ENCODE assay signal across 21 mouse cellular contexts in genomic region chr7:4802247-4802646, GRCm38 (mm10). TPM values are rescaled to one million over a fixed set of nuclear protein-coding genes. Genes with fewer than 3 reads are reported as not detected.
"Had no signal": no experiment of that assay in that cellular context is flagged by ENCODE, and none has a peak within 500 bp of the region (broad histone marks: within the 10 kb centered on the region; RNA-seq: fewer than 3 reads in every experiment).

No protein-coding gene starts in this region.

- H3K9me3 ChIP-seq: midbrain, embryonic 13.5 days; midbrain, embryonic 15.5 days; neural tube, embryonic 12.5 days; stomach, embryonic 15.5 days had no signal

- H3K4me2 ChIP-seq: midbrain, embryonic 11.5 days; midbrain, embryonic 13.5 days; midbrain, embryonic 15.5 days; neural tube, embryonic 12.5 days; stomach, embryonic 15.5 days had no signal

- H3K27ac ChIP-seq: liver, embryonic 14.5 days; midbrain, embryonic 13.5 days; midbrain, embryonic 15.5 days; neural tube, embryonic 12.5 days; stomach, embryonic 15.5 days had no signal

- H3K27me3 ChIP-seq: midbrain, embryonic 13.5 days; midbrain, embryonic 15.5 days; neural tube, embryonic 12.5 days; stomach, embryonic 15.5 days had no signal

- ATAC-seq: midbrain, embryonic 13.5 days; midbrain, embryonic 15.5 days had no signal

- H3K9ac ChIP-seq: liver, embryonic 14.5 days; midbrain, embryonic 13.5 days; midbrain, embryonic 15.5 days; neural tube, embryonic 12.5 days; stomach, embryonic 15.5 days had no signal

- DNase-seq: lung, adult 18-20 months; lung, postnatal 14 days; lung, postnatal 36 days; right cerebral cortex, postnatal 14 days; thymus, adult 18-20 months; thymus, postnatal 14 days; thymus, postnatal 36 days had no signal

- H3K4me3 ChIP-seq: midbrain, embryonic 13.5 days; midbrain, embryonic 15.5 days; neural tube, embryonic 12.5 days; stomach, embryonic 15.5 days had no signal

- H3K4me1 ChIP-seq: midbrain, embryonic 13.5 days; midbrain, embryonic 15.5 days; neural tube, embryonic 12.5 days; stomach, embryonic 15.5 days had no signal

RNA-seq across cellular contexts. Expression of gene Tmem190, which starts 19.5 kb away (rescaled TPM):
- total RNA-seq: megakaryocyte, adult 5-6 weeks; megakaryocyte-erythroid progenitor cell, adult 5-6 weeks; midbrain, postnatal 0 days; monocyte, adult 5-6 weeks; neutrophil, adult 5-6 weeks had no signal
- polyA plus RNA-seq: liver, embryonic 14.5 days; liver, embryonic 16.5 days; midbrain, embryonic 11.5 days; midbrain, embryonic 13.5 days; midbrain, embryonic 15.5 days; neural tube, embryonic 12.5 days; spleen, adult 2 months; thymus, postnatal 0 days had no signal

RNA-seq across cellular contexts. Expression of gene Il11, which starts 19.6 kb away (rescaled TPM):
- total RNA-seq: megakaryocyte, adult 5-6 weeks; megakaryocyte-erythroid progenitor cell, adult 5-6 weeks; monocyte, adult 5-6 weeks; neutrophil, adult 5-6 weeks had no signal
- polyA plus RNA-seq: liver, embryonic 16.5 days had no signal
